Mouse (Mus musculus) naive thymus-derived CD4-positive, alpha-beta T cell, adult 5 months (primary cell): ENCODE measurements around the gene Gan. TPM values are rescaled to one million over a fixed set of nuclear protein-coding genes. Genes with fewer than 3 reads are reported as not detected.

Experiments
- polyA plus RNA-seq: library from polyadenylated mRNA; unstranded; fragments of 100-300 nt; shearing (Covaris generic); gene quantifications from one replicate; pipeline ENCODE4 v1.2.1, GENCODE M21; 2017

Gene Gan
- 3.2 TPM for polyA plus RNA-seq

DNA sequence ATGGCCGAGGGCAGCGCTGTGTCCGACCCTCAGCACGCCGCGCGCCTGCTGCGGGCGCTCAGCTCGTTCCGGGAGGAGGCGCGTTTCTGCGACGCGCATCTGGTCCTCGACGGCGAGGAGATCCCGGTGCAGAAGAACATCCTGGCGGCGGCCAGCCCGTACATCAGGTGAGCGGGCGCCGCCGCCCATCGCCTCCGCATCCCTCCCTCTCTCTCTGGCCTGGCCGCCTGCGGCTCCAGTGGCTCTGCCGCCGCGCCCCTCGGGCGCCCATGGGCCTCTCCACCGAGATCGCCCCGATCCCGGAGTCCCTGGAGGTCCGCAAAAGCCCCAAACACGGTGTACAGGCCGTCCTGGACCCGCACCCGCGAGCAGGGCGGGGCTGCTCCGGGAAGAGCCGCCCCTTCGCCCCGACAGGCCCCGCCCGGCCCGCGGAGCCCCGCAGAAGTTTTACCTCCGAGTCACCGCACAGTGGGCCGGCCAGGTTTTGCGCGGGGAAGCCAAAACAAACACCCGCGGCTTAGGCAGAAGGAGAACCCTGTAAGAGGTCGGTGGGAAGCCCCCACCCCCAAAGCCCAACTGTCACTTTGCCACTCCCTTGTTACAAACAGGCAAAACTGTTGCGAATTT is at the start of gene Gan:
TSS of gene Gan (plus strand) at position 1 of the 627 bp plus-strand sequence.

DNA sequence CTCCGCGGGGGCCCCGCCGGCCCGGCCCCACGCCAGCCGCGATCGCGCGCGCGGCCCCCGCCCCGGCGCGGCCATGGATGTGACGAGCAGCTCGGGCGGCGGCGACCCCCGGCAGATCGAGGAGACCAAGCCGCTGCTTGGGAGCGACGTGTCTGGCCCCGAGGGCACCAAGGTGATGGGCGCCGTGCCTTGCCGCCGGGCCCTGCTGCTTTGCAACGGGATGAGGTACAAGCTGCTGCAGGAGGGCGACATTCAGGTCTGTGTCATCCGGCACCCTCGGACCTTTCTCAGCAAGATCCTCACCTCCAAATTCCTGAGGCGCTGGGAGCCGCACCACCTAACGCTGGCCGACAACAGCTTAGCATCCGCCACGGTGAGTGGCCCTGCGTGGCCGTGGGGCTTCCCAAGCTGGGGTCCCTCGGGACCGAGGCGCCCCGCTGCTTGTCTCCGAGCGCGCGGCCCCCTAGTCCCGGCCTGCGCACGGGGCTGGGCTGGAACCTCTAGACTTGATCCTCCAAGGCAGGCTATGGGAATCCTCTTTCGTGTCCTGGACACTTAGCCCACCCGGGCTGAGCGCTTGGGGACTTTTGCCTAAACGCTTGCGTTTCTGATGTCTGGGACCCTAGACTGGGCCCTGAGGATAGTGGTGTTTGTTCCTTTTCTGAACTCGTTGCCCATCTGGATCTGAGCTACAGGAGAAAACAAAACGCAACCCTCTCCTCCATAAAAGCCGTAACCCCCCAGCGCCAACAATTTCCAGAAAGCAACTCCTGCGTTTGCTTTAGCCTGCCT is 99.3 kb downstream of the Gan start, which contains the start of gene Cmip:
TSS of gene Cmip (plus strand) at position 36 of the 792 bp plus-strand sequence.

Other genes starting within 250 kb of the Gan start
- gene Cmc2, start 236.7 kb upstream of the Gan start, polyA plus RNA-seq = 12.1 TPM
- 1.9 TPM for gene Cenpn, start 236.4 kb upstream of the Gan start, polyA plus RNA-seq
- 16.6 TPM for gene Atmin, start 214.7 kb upstream of the Gan start, polyA plus RNA-seq
- 0.47 TPM for gene 1700030J22Rik, start 179.2 kb upstream of the Gan start, polyA plus RNA-seq
- 10.6 TPM for gene Gcsh, start 164.6 kb upstream of the Gan start, polyA plus RNA-seq
- gene Pkd1l2, start 75.7 kb upstream of the Gan start, polyA plus RNA-seq = 0.06 TPM
- not detected for gene Bco1, start 62.3 kb upstream of the Gan start, polyA plus RNA-seq
- gene Cmip, start 98.9 kb downstream of the Gan start, polyA plus RNA-seq = 101 TPM